Mouse (Mus musculus): ENCODE measurements around the gene Fut2.

- no peak for TF ChIP-seq POLR2A (IDR thresholded peaks at IDR 0.05; ENCODE audit: low read depth, low read length)
- no peak for TF ChIP-seq CTCF (IDR thresholded peaks at IDR 0.05; ENCODE audit: extremely low read depth, insufficient read length, insufficient replicate concordance, low read depth, low read length)
Observed at GRCm38 (mm10) chr7:45605704-45606289, 60.4 kb downstream of the Fut2 start.
